Mouse (Mus musculus) hindbrain, embryonic 11.5 days (tissue): ENCODE results near the gene Tcf7l2. TPM values are rescaled to one million over a fixed set of nuclear protein-coding genes. Genes with fewer than 3 reads are reported as not detected.

ENCODE experiments used
- ATAC-seq: fragments of 200-750 bp; cut with Nextera tagmentation; 2 replicates; pipeline ENCODE4 v1.8.0; 2017; ENCODE audit warnings: mild to moderate bottlenecking, moderate TSS enrichment, moderate library complexity; ENCODE audit not compliant: low FRiP score
- DNase-seq: peaks from one replicate; pipeline ENCODE4 v3.0.0-alpha.2; 2015; ENCODE audit warnings: low spot score
- H3K27ac ChIP-seq: fragments of 300-500 bp; sonication (generic); 2 replicates; pipeline ENCODE4 v1.5.1; 2014; ENCODE audit warnings: mild to moderate bottlenecking, low read depth, low read length
- H3K27me3 ChIP-seq: fragments of 300-500 bp; sonication (generic); 2 replicates; pipeline ENCODE4 v1.6.1; 2014; ENCODE audit warnings: mild to moderate bottlenecking, low read length, moderate library complexity, mixed read lengths; ENCODE audit not compliant: control insufficient read depth, insufficient read depth
- H3K36me3 ChIP-seq: fragments of 300-500 bp; sonication (generic); 2 replicates; pipeline ENCODE4 v1.6.1; 2014; ENCODE audit warnings: mild to moderate bottlenecking, low read length, moderate library complexity, mixed read lengths; ENCODE audit not compliant: control insufficient read depth, insufficient read depth
- H3K4me1 ChIP-seq: fragments of 300-500 bp; sonication (generic); replicated peaks from 2 replicates; pipeline ENCODE4 v1.6.1; 2014; ENCODE audit warnings: low read length, mixed read lengths; ENCODE audit not compliant: control insufficient read depth, insufficient read depth
- H3K4me2 ChIP-seq: fragments of 300-500 bp; sonication (generic); replicated peaks from 2 replicates; pipeline ENCODE4 v1.6.1; 2014; ENCODE audit warnings: mild to moderate bottlenecking, low read depth, low read length
- H3K4me3 ChIP-seq: fragments of 300-500 bp; sonication (generic); 2 replicates; pipeline ENCODE4 v1.5.1; 2014; ENCODE audit warnings: low read depth, low read length
- H3K9ac ChIP-seq: fragments of 300-500 bp; sonication (generic); 2 replicates; pipeline ENCODE4 v1.6.1; 2014; ENCODE audit warnings: low read depth, low read length
- H3K9me3 ChIP-seq: fragments of 300-500 bp; sonication (generic); 2 replicates; pipeline ENCODE4 v1.6.1; 2016; ENCODE audit warnings: low read length; ENCODE audit not compliant: control insufficient read depth
- WGBS: fragments of 180-500 bp; shearing (Covaris S2); extraction: QIAGEN DNeasy Blood & Tissue Kit; methylation state at CpG from one replicate; pipeline ENCODE4 v1.1.7; 2014; 5-methylcytosine and 5-hydroxymethylcytosine counted together
- polyA plus RNA-seq: library from polyadenylated mRNA; unstranded; fragments of >200 nt; fragmentation: Nextera tagmentation; extraction: Ambion mirVana; gene quantifications from 2 replicates; pipeline ENCODE4 v1.2.1, GENCODE M21; 2014

Tcf7l2 gene
- polyA plus RNA-seq, 1 experiment from 2014 or later: 76.9 TPM

- DNase-seq: peak; percentile 39
- Histone ChIP-seq H3K4me2 (no peak overlapping the region), H3K36me3 (no peaks in the 10 kb centered on the region), H3K27ac (0 out of 2 replicates have a peak overlapping the region, but pooled peaks have one; percentile 33), H3K4me3 (no peak overlapping the region), H3K9ac (no peak overlapping the region), H3K4me1 (peaks cover 26% of the 10 kb centered on the region), H3K9me3 (no peaks in the 10 kb centered on the region), H3K27me3 (no peaks in the 10 kb centered on the region)
- no peak for ATAC-seq
- 24% methylated on average over 13 of the region's 13 CpGs for WGBS
These were observed 5.8 kb downstream of the Tcf7l2 start for GRCm38 (mm10) chr19:55747237-55747925.

GRCm38 (mm10) chr19:55747926-55748291 is 6.3 kb downstream of the Tcf7l2 start:
- no peak overlapping the region for H3K27ac ChIP-seq

GRCm38 (mm10) chr19:55748801-55749200 is 7.2 kb downstream of the Tcf7l2 start:
- no peaks in the 10 kb centered on the region for H3K9me3 ChIP-seq
- H3K27me3 ChIP-seq: no peaks in the 10 kb centered on the region
- H3K36me3 ChIP-seq: no peaks in the 10 kb centered on the region
- no peak overlapping the region for H3K4me3 ChIP-seq
- peaks cover 24% of the 10 kb centered on the region for H3K4me1 ChIP-seq
- H3K27ac ChIP-seq: no peak overlapping the region
- WGBS: 32% methylated on average over 6 of the region's 6 CpGs
- DNase-seq (peak; percentile 25), ATAC-seq (no peak)
- no peak overlapping the region for H3K9ac ChIP-seq
- no peak overlapping the region for H3K4me2 ChIP-seq

More at GRCm38 (mm10) chr19:55747926-55748291, 6.3 kb downstream of the Tcf7l2 start:
- no peak for DNase-seq
- no peaks in the 10 kb centered on the region for H3K9me3 ChIP-seq
- WGBS: 27% methylated on average over 6 of the region's 6 CpGs
- no peak overlapping the region for H3K9ac ChIP-seq
- no peak for ATAC-seq
- no peaks in the 10 kb centered on the region for H3K36me3 ChIP-seq
- peaks cover 26% of the 10 kb centered on the region for H3K4me1 ChIP-seq
- H3K4me3 ChIP-seq: no peak overlapping the region
- H3K4me2 ChIP-seq: no peak overlapping the region
- H3K27me3 ChIP-seq: no peaks in the 10 kb centered on the region

GRCm38 (mm10) chr19:55749532-55749931 is 7.9 kb downstream of the Tcf7l2 start:
- ATAC-seq: no peak
- Histone ChIP-seq H3K4me3 (no peak overlapping the region), H3K27ac (no peak overlapping the region)

GRCm38 (mm10) chr19:55750048-55750447 is 8.4 kb downstream of the Tcf7l2 start:
- no peak for ATAC-seq
- H3K27me3 ChIP-seq: no peaks in the 10 kb centered on the region
- no peak overlapping the region for H3K4me3 ChIP-seq
- H3K9ac ChIP-seq: no peak overlapping the region
- WGBS: 29% methylated on average over 13 of the region's 13 CpGs
- H3K4me1 ChIP-seq: peaks cover 18% of the 10 kb centered on the region
- no peak overlapping the region for H3K27ac ChIP-seq
- H3K9me3 ChIP-seq: no peaks in the 10 kb centered on the region
- DNase-seq: peak; percentile 35
- H3K4me2 ChIP-seq: no peak overlapping the region; the same call in 1 of the 2 replicates
- no peaks in the 10 kb centered on the region for H3K36me3 ChIP-seq

More at GRCm38 (mm10) chr19:55749532-55749931, 7.9 kb downstream of the Tcf7l2 start:
- DNase-seq: no peak
- H3K4me2 ChIP-seq: no peak overlapping the region
- H3K27me3 ChIP-seq: no peaks in the 10 kb centered on the region
- H3K36me3 ChIP-seq: no peaks in the 10 kb centered on the region
- H3K9ac ChIP-seq: no peak overlapping the region
- H3K9me3 ChIP-seq: no peaks in the 10 kb centered on the region
- WGBS: 35% methylated on average over 7 of the region's 7 CpGs
- H3K4me1 ChIP-seq: peaks cover 18% of the 10 kb centered on the region

- H3K4me1 ChIP-seq: peaks cover 18% of the 10 kb centered on the region
- ATAC-seq: no peak
- no peak overlapping the region for H3K27ac ChIP-seq
- no peak overlapping the region for H3K9ac ChIP-seq
- no peaks in the 10 kb centered on the region for H3K36me3 ChIP-seq
- H3K9me3 ChIP-seq: no peaks in the 10 kb centered on the region
- H3K4me2 ChIP-seq: no peak overlapping the region
- no peaks in the 10 kb centered on the region for H3K27me3 ChIP-seq
- DNase-seq: no peak
- no peak overlapping the region for H3K4me3 ChIP-seq
- WGBS: 37% methylated on average over 7 of the region's 7 CpGs
These were observed 8.8 kb downstream of the Tcf7l2 start for GRCm38 (mm10) chr19:55750465-55750864.

GRCm38 (mm10) chr19:55752861-55753260 is 11.2 kb downstream of the Tcf7l2 start:
- H3K9me3 ChIP-seq: no peaks in the 10 kb centered on the region
- DNase-seq (no peak), ATAC-seq (no peak)
- 66% methylated on average over 8 of the region's 8 CpGs for whole genome bisulfite sequencing
- H3K4me1 ChIP-seq: peaks cover 9% of the 10 kb centered on the region
- H3K36me3 ChIP-seq: no peaks in the 10 kb centered on the region
- no peak overlapping the region for H3K9ac ChIP-seq
- no peak overlapping the region for H3K27ac ChIP-seq
- no peak overlapping the region for H3K4me3 ChIP-seq
- no peaks in the 10 kb centered on the region for H3K27me3 ChIP-seq
- H3K4me2 ChIP-seq: no peak overlapping the region

GRCm38 (mm10) chr19:55754303-55754702 is 12.7 kb downstream of the Tcf7l2 start:
- ATAC-seq (no peak), DNase-seq (no peak)
- Histone ChIP-seq H3K9me3 (no peaks in the 10 kb centered on the region), H3K9ac (no peak overlapping the region), H3K4me2 (no peak overlapping the region), H3K27ac (no peak overlapping the region), H3K4me1 (peaks cover 4% of the 10 kb centered on the region), H3K27me3 (no peaks in the 10 kb centered on the region), H3K4me3 (no peak overlapping the region), H3K36me3 (no peaks in the 10 kb centered on the region)
- 81% methylated on average over 7 of the region's 7 CpGs for WGBS

GRCm38 (mm10) chr19:55755462-55755861 is 13.8 kb downstream of the Tcf7l2 start:
- DNase-seq: no peak
- H3K4me3 ChIP-seq: no peak overlapping the region
- H3K4me2 ChIP-seq: no peak overlapping the region
- H3K27me3 ChIP-seq: no peaks in the 10 kb centered on the region
- H3K9ac ChIP-seq: no peak overlapping the region
- no peak for ATAC-seq
- no peak overlapping the region for H3K27ac ChIP-seq
- 97% methylated on average over 9 of the region's 9 CpGs for WGBS
- no peaks in the 10 kb centered on the region for H3K36me3 ChIP-seq
- H3K4me1 ChIP-seq: peaks cover under 1% of the 10 kb centered on the region
- H3K9me3 ChIP-seq: no peaks in the 10 kb centered on the region
